Mouse (Mus musculus): ENCODE measurements around the gene Tstd2. TPM values are rescaled to one million over a fixed set of nuclear protein-coding genes. Genes with fewer than 3 reads are reported as not detected.

Gene Tstd2
- polyA plus RNA-seq, 1 experiment from 2014 or later = 17.2 TPM

DNA sequence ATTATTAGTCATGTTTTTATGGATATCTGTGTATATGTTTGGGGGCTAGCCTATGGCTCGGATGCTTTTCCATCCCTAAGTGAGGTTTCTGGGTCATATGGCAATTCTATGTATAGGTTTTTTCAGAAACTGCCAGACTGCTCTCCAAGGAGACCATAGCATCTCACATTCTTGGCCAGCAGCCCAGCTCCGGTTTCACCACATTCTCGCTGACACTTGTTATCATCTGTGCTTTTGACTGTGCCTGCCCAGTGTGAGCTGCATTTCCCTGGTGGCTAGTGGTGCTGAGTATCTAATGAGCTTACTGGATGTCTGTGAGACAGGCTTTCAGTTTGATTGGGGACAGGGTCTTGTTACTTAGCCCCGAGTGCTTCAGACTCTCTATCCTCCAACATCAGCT is 64.8 kb downstream of the Tstd2 start:
- no peaks in the 10 kb centered on the region for H3K4me1 ChIP-seq (replicated peaks; ENCODE audit: control insufficient read depth, insufficient read depth)
- no peak overlapping the region for H3K4me3 ChIP-seq (ENCODE audit: low read depth, low read length)
- no peaks in the 10 kb centered on the region for H3K9me3 ChIP-seq (ENCODE audit: control insufficient read depth, low read length)
- H3K36me3 ChIP-seq (ENCODE audit: control insufficient read depth, insufficient read depth, low read length) = no peaks in the 10 kb centered on the region
- 48% methylated on average over 4 of the region's 4 CpGs for WGBS
- no peak for ATAC-seq (ENCODE audit: low FRiP score, low TSS enrichment)
- TF ChIP-seq CTCF (IDR thresholded peaks at IDR 0.05; ENCODE audit: low read depth) = no peak
- no peak for TF ChIP-seq EP300 (optimal IDR thresholded peaks at IDR 0.05)
- no peak overlapping the region for H3K4me2 ChIP-seq (replicated peaks; ENCODE audit: low read depth)
- H3K9ac ChIP-seq (ENCODE audit: low read length) = no peak overlapping the region
- no peak for DNase-seq (ENCODE audit: low spot score)
- no peaks in the 10 kb centered on the region for H3K27me3 ChIP-seq (ENCODE audit: control insufficient read depth, insufficient read depth, low read length)
- no peak overlapping the region for H3K27ac ChIP-seq (replicated peaks)

DNA sequence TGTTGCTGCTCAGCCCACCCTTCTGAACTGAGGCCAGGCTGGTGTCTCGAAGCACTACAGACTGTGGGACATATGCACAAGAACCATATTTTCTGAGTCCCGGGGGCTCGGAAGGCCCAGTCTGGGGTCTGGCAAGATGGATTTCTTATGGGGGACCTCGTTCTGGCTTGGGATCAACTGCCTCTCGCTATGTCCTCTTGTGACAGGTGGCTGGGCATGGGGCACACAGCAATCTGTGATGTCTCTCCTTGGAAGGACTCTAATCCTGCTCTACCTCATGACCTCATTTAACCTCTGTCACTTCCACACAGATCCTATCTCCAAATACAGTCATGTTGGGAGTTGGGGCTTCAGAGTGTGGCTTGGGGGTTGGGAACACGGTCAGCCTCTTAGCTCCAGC is 65.9 kb downstream of the Tstd2 start:
- no peak overlapping the region for H3K9ac ChIP-seq (ENCODE audit: low read length)
- H3K9me3 ChIP-seq (ENCODE audit: control insufficient read depth, low read length) = no peaks in the 10 kb centered on the region
- DNase-seq (ENCODE audit: low spot score) (no peak), ATAC-seq (ENCODE audit: low FRiP score, low TSS enrichment) (no peak)
- 87% methylated on average over 6 of the region's 6 CpGs for WGBS
- no peaks in the 10 kb centered on the region for H3K27me3 ChIP-seq (ENCODE audit: control insufficient read depth, insufficient read depth, low read length)
- H3K4me1 ChIP-seq (replicated peaks; ENCODE audit: control insufficient read depth, insufficient read depth) = no peaks in the 10 kb centered on the region
- no peaks in the 10 kb centered on the region for H3K36me3 ChIP-seq (ENCODE audit: control insufficient read depth, insufficient read depth, low read length)
- TF ChIP-seq CTCF (IDR thresholded peaks at IDR 0.05; ENCODE audit: low read depth) (no peak), EP300 (optimal IDR thresholded peaks at IDR 0.05) (no peak)
- no peak overlapping the region for H3K4me3 ChIP-seq (ENCODE audit: low read depth, low read length)
- H3K27ac ChIP-seq (replicated peaks) = no peak overlapping the region
- H3K4me2 ChIP-seq (replicated peaks; ENCODE audit: low read depth) = no peak overlapping the region

DNA sequence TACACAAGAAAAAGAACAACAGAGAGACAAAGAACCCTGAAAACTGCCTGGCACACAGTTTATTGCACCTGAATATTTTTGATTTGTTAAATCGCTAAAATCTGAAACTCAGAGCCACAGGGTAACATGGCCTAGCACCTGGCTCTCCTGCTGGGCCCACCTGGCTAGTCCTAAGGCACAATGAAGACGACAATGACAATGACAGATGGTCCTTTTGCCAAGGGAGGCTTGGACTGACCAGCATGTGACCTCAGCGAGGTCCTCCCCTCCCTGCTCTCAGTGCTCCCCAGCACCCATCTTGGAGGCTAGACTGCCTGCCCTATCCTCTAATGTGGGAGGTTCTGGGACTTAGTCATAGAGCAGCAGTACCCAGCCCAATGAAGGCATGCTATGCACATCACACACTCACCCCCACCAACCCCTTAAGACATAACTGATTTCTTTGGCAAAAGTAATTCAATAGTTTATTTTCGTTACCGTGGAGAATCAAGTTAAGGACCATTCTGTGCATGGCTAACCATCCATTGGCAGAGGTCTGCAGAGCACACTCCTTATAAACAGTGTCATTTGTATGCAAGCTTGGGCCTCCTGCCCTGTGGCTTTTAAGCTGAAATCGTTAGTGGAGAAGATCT is 68.5 kb downstream of the Tstd2 start:
- Histone ChIP-seq H3K4me3 (ENCODE audit: low read depth, low read length) (no peak overlapping the region), H3K4me2 (replicated peaks; ENCODE audit: low read depth) (no peak overlapping the region), H3K9ac (ENCODE audit: low read length) (no peak overlapping the region), H3K27ac (replicated peaks) (no peak overlapping the region), H3K27me3 (ENCODE audit: control insufficient read depth, insufficient read depth, low read length) (no peaks in the 10 kb centered on the region), H3K4me1 (replicated peaks; ENCODE audit: control insufficient read depth, insufficient read depth) (no peaks in the 10 kb centered on the region), H3K9me3 (ENCODE audit: control insufficient read depth, low read length) (no peaks in the 10 kb centered on the region), H3K36me3 (ENCODE audit: control insufficient read depth, insufficient read depth, low read length) (no peaks in the 10 kb centered on the region)
- 58% methylated on average over 6 of the region's 6 CpGs for WGBS
- ATAC-seq (ENCODE audit: low FRiP score, low TSS enrichment) = no peak
- no peak for TF ChIP-seq EP300 (optimal IDR thresholded peaks at IDR 0.05)
- TF ChIP-seq CTCF (IDR thresholded peaks at IDR 0.05; ENCODE audit: low read depth) = no peak
- no peak for DNase-seq (ENCODE audit: low spot score)

DNA sequence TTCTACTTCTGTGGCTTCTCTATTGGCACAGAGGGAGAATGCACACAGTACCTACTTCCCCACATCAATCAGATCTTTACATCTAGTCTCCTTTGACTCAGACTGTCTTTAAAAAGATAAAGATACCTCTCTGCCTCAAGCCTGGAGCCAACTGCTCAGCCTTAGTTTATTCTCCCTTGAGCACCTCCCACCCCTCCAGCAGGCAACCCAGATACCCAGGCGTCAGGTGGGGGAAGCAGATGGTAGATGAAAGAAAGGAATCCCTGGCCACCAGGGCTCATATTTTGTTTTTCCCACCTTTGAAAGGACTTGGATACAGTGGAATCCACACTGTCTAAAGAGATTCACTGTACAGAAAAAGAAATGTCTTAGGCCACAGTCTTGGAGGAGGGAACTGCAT is 69.9 kb downstream of the Tstd2 start:
- Histone ChIP-seq H3K27ac (replicated peaks) (no peak overlapping the region), H3K9me3 (ENCODE audit: control insufficient read depth, low read length) (no peaks in the 10 kb centered on the region), H3K27me3 (ENCODE audit: control insufficient read depth, insufficient read depth, low read length) (no peaks in the 10 kb centered on the region), H3K4me3 (ENCODE audit: low read depth, low read length) (no peak overlapping the region), H3K9ac (ENCODE audit: low read length) (no peak overlapping the region), H3K4me2 (replicated peaks; ENCODE audit: low read depth) (no peak overlapping the region), H3K4me1 (replicated peaks; ENCODE audit: control insufficient read depth, insufficient read depth) (no peaks in the 10 kb centered on the region), H3K36me3 (ENCODE audit: control insufficient read depth, insufficient read depth, low read length) (no peaks in the 10 kb centered on the region)
- 31% methylated on average over 1 of the region's 1 CpGs for WGBS
- DNase-seq (ENCODE audit: low spot score) = no peak
- ATAC-seq (ENCODE audit: low FRiP score, low TSS enrichment) = no peak
- no peak for TF ChIP-seq CTCF (IDR thresholded peaks at IDR 0.05; ENCODE audit: low read depth)
- no peak for TF ChIP-seq EP300 (optimal IDR thresholded peaks at IDR 0.05)

DNA sequence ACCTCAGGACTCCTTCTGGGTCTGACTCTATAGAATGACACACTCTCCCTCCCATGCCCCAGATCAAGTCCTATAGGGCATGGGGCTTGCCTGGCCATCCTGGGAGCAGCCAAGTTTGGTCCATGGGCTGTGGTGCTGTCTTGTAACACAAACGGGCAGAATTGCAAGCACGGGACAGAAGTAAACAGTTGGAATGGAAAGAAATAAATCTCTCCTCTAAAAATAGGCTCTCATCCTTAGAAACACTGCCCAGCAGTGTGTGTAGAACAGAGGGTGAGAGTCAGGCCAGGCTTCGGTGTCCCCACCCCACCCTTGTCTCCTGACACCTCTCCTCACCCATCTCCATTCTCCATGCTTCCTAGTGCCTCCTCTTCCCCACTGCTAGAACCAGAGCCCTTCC is 70.4 kb downstream of the Tstd2 start:
- Histone ChIP-seq H3K4me1 (replicated peaks; ENCODE audit: control insufficient read depth, insufficient read depth) (no peaks in the 10 kb centered on the region), H3K4me3 (ENCODE audit: low read depth, low read length) (no peak overlapping the region), H3K36me3 (ENCODE audit: control insufficient read depth, insufficient read depth, low read length) (no peaks in the 10 kb centered on the region), H3K9ac (ENCODE audit: low read length) (no peak overlapping the region), H3K4me2 (replicated peaks; ENCODE audit: low read depth) (no peak overlapping the region), H3K27ac (replicated peaks) (no peak overlapping the region), H3K9me3 (ENCODE audit: control insufficient read depth, low read length) (no peaks in the 10 kb centered on the region), H3K27me3 (ENCODE audit: control insufficient read depth, insufficient read depth, low read length) (no peaks in the 10 kb centered on the region)
- ATAC-seq (ENCODE audit: low FRiP score, low TSS enrichment) (no peak), DNase-seq (ENCODE audit: low spot score) (no peak)
- TF ChIP-seq EP300 (optimal IDR thresholded peaks at IDR 0.05) = no peak
- no peak for TF ChIP-seq CTCF (IDR thresholded peaks at IDR 0.05; ENCODE audit: low read depth)
- 48% methylated on average over 3 of the region's 3 CpGs for WGBS

DNA sequence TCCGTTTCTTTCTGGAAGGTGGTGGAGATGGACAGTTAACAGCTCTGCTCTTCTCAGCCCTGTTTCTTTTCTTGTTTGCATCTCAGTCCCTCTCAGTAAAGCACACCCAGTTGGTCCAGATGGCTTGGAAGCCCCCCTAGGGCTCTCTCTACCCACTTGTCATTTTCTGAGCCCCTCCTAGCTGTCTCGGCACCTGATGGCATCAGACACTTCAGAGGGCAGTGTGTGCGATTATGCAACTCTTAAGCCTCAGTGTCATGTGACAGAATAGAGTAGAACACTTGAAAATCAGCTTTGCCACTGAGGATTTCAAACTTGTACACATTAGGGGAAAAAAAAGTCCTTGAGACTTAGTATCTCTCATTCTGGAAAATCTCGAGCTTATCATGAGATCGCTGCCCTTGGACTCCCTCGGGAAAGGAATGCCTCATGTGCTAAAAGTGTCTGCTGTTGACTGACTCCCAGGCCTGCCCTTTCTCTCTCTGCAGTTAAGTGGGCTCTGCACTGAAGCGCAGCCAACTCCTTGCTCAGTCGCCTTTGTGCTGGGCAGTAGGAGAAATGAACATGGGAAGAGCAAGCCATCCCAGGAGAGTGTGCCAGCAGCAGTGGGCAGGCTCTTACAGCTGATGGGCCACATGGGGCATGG is 72.7 kb downstream of the Tstd2 start:
- Histone ChIP-seq H3K4me3 (ENCODE audit: low read depth, low read length) (no peak overlapping the region), H3K27ac (replicated peaks) (no peak overlapping the region), H3K9me3 (ENCODE audit: control insufficient read depth, low read length) (no peaks in the 10 kb centered on the region), H3K4me2 (replicated peaks; ENCODE audit: low read depth) (no peak overlapping the region), H3K4me1 (replicated peaks; ENCODE audit: control insufficient read depth, insufficient read depth) (no peaks in the 10 kb centered on the region), H3K27me3 (ENCODE audit: control insufficient read depth, insufficient read depth, low read length) (no peaks in the 10 kb centered on the region), H3K36me3 (ENCODE audit: control insufficient read depth, insufficient read depth, low read length) (no peaks in the 10 kb centered on the region), H3K9ac (ENCODE audit: low read length) (no peak overlapping the region)
- WGBS = 48% methylated on average over 8 of the region's 8 CpGs
- ATAC-seq (ENCODE audit: low FRiP score, low TSS enrichment) = no peak
- no peak for DNase-seq (ENCODE audit: low spot score)
- TF ChIP-seq CTCF (IDR thresholded peaks at IDR 0.05; ENCODE audit: low read depth) = no peak
- TF ChIP-seq EP300 (optimal IDR thresholded peaks at IDR 0.05) = no peak
